Mouse (Mus musculus) frontal cortex, adult 2 months (tissue): Measurements from ENCODE around the gene Trappc2l. TPM values are rescaled to one million over a fixed set of nuclear protein-coding genes. Genes with fewer than 3 reads are reported as not detected.
A peak's percentile ranks its signal among the peaks of the same experiment; 100 is the strongest.

ENCODE experiments used
- DNase-seq, 2 experiments: peaks; one replicate each; pipeline ENCODE4 v3.0.0; 2022; ENCODE audit warnings: low spot score in 1 of 2; ENCODE audit errors: extremely low spot score in 1 of 2
- polyA plus RNA-seq: library from polyadenylated mRNA; depleted of rRNA; stranded (reverse); fragments of >200 nt; gene quantifications from 2 replicates; pipeline ENCODE4 v1.2.3, GENCODE M21; 2012; rRNA removed

Gene Trappc2l
- polyA plus RNA-seq, 1 experiment, result 130 TPM

GRCm38 (mm10) chr8:122651326-122651921 lies 40.0 kb downstream of the Trappc2l start:
- no peak for DNase-seq

- DNase-seq, result no peak
Measured at GRCm38 (mm10) chr8:122652643-122653042, 41.2 kb downstream of the Trappc2l start.

GRCm38 (mm10) chr8:122654768-122655167 lies 43.3 kb downstream of the Trappc2l start:
- DNase-seq, result no peak

GRCm38 (mm10) chr8:122656056-122656999 lies 44.9 kb downstream of the Trappc2l start:
- DNase-seq, result no peak

DNA sequence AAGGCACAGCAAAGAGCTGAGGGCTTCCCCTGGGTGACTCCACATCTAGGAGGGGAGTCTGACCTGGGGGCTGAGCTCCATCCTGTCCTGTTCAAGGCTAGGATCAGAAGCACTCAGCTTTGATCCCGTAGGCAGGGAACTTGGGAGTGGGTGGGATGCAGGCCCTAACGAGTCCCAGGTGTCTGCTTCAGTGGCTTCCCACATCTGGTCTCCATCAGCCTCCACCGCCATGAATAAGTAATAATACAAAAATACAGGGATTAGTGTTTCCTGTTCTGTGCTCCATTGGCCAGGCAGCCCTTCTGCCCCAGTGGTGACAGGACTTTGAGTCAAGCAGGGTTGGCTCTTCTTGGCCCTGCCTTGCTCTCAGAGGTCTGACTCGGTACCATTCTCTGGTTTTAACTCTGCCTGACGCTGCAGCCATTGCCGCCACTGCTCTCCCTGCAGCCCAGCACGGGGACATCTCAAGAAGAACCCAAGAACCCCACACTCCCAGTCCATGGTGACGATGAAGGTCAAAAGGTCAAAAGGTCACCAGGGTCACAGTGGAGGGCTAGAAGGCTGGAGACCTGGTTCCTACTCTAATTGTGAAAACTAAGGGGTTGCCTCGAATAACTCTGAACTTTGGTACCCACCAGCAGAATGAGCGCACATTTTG lies 46.8 kb downstream of the Trappc2l start:
- no peak for DNase-seq

- DNase-seq, result no peak
Measured at GRCm38 (mm10) chr8:122658807-122659160, 47.3 kb downstream of the Trappc2l start.

GRCm38 (mm10) chr8:122660022-122660421 lies 48.6 kb downstream of the Trappc2l start:
- DNase-seq, result peak in 1 of 2 experiments; percentile 37

GRCm38 (mm10) chr8:122661138-122661537 lies 49.7 kb downstream of the Trappc2l start:
- DNase-seq, result peak in 1 of 2 experiments; percentile 80

DNA sequence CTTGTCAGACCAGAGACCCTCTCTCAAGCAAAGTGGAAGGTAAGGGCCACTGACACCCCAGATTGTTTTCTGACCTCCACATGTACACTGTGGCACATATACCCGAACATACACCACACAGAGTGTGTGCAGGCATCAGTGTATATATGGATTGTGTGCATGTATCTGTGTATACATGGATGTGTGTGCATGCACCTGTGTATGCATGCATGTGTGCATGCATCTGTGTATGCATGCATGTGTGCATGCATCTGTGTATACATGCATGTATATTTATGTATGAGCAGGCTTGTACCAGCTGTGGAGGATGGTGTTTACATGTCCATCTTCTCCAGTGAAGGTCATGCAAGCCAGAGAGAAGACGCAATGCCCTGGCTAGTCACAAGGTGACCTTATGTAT lies 50.5 kb downstream of the Trappc2l start:
- no peak for DNase-seq

- no peak for DNase-seq
Measured at GRCm38 (mm10) chr8:122663106-122663505, 51.7 kb downstream of the Trappc2l start.

DNA sequence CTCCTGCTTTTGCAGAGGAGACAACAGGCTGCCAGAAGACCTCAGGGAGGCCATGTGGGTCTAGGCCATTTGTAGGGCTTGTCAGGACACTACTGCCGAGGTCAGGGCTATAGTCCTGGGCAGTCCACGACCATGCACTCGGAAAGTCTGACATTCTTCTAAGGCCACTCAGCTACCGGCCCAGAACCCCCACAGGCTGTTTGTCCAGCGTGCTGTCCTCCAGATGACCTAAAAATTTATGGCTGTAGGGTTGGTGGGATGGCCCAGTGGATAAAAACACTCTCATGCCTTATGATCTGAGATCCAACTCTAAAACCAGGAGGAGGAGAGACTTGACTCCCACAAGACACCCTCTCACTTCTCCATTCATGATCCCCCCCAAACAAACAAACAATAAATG lies 52.2 kb downstream of the Trappc2l start:
- no peak for DNase-seq

DNA sequence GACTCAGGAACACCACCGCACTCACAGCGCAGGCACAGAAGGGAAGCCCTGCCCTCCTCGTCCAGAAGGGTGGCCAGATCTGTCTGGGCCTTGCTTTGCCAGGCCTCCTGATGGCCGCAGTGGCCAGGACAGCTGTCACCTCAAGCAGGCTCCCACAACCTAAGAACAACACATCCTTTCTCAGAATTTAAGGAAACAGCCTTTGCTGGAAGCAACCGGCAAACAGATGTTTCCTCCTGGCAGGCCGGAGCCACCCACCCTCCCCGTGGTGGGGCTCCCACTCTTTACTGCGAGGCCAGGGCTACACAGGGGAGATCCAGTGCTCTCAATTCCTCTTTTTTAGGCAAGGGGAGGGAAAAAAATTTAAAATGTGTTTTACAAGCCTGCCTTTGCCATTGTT lies 53.8 kb downstream of the Trappc2l start:
- DNase-seq, result peak in 1 of 2 experiments; percentile 46

- peak in 1 of 2 experiments; percentile 39 for DNase-seq
Measured at GRCm38 (mm10) chr8:122665667-122666316, 54.4 kb downstream of the Trappc2l start.

Other genes with a start within 250 kb of the Trappc2l start
- 35.1 and 36.1 TPM in 2 replicates for gene Zc3h18, start 235.0 kb upstream of the Trappc2l start, polyA plus RNA-seq
- gene Il17c, start 189.6 kb upstream of the Trappc2l start, polyA plus RNA-seq, result 0.46 and 1.0 TPM in 2 replicates
- 19.4 and 21.5 TPM in 2 replicates for gene Cyba, start 178.7 kb upstream of the Trappc2l start, polyA plus RNA-seq
- gene Mvd, start 168.2 kb upstream of the Trappc2l start, polyA plus RNA-seq, result 31.2 and 35.9 TPM in 2 replicates
- 0.22 and 0.57 TPM in 2 replicates for gene Snai3, start 150.9 kb upstream of the Trappc2l start, polyA plus RNA-seq
- 62.3 and 86.3 TPM in 2 replicates for gene Rnf166, start 135.6 kb upstream of the Trappc2l start, polyA plus RNA-seq
- 40.2 and 51.2 TPM in 2 replicates for gene Ctu2, start 135.5 kb upstream of the Trappc2l start, polyA plus RNA-seq
- 7.4 and 9.1 TPM in 2 replicates for gene Piezo1, start 60.3 kb upstream of the Trappc2l start, polyA plus RNA-seq
- gene Cdt1, start 43.6 kb upstream of the Trappc2l start, polyA plus RNA-seq, result 2.4 and 2.5 TPM in 2 replicates
- gene Aprt, start 34.7 kb upstream of the Trappc2l start, polyA plus RNA-seq, result 66.0 and 67.4 TPM in 2 replicates
- 9.4 and 9.5 TPM in 2 replicates for gene Galns, start 177 bp upstream of the Trappc2l start, polyA plus RNA-seq
- gene Pabpn1l, start 11.1 kb downstream of the Trappc2l start, polyA plus RNA-seq, result not detected in 2 replicates
- gene Cbfa2t3, start 87.5 kb downstream of the Trappc2l start, polyA plus RNA-seq, result 7.7 and 8.6 TPM in 2 replicates
- gene Acsf3, start 163.8 kb downstream of the Trappc2l start, polyA plus RNA-seq, result 21.0 and 21.1 TPM in 2 replicates
- 1.1 and 1.6 TPM in 2 replicates for gene Cdh15, start 236.3 kb downstream of the Trappc2l start, polyA plus RNA-seq